Mouse (Mus musculus): ENCODE data around the gene Fgf15. TPM values are rescaled to one million over a fixed set of nuclear protein-coding genes. Genes with fewer than 3 reads are reported as not detected.

Fgf15 gene
- polyA plus RNA-seq, 1 experiment from 2014 or later, result 69.9 TPM

GRCm38 (mm10) chr7:144935563-144935962 lies 39.2 kb downstream of the Fgf15 start:
- Histone ChIP-seq H3K4me3 (replicated peaks) (no peak overlapping the region), H3K36me3 (replicated peaks) (peaks cover 61% of the 10 kb centered on the region), H3K9me3 (no peaks in the 10 kb centered on the region), H3K27me3 (peaks cover 10% of the 10 kb centered on the region; the same call in 1 of the 2 replicates), H3K4me1 (peaks cover 44% of the 10 kb centered on the region), H3K4me2 (no peak overlapping the region), H3K9ac (no peak overlapping the region), H3K27ac (0 out of 2 replicates have a peak overlapping the region, but pooled peaks have one; percentile 25)
- no peak for ATAC-seq (ENCODE audit: low FRiP score)
- WGBS, result 57% methylated on average over 5 of the region's 5 CpGs

DNA sequence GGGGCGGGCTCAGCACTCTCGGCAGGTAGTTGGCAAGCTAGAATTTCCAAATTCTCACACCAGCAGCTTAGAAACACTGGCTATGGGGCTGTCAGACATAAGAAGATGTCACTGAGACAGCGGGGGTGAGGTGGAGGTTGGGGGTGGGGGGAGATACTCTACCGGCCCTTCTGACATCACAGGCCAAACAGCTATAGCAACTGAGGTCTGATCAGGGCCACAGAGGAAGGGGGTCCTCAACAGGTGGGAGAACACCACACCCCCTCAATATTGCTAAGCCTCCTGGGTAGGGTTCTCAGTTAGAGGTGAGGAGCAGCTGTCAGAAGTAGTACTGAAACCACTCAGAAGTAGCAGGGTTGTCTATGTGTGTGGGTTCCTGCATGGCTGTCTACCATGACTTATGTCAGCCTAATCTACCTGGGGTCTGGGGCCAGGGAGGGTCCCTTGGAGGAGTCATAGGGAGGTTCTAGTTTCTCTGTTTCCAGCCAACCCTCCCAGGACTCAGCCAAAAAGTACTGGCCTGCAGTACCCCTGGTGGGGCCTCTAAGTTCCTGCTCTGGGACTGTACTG lies 40.1 kb downstream of the Fgf15 start:
- Histone ChIP-seq H3K27me3 (peaks cover 10% of the 10 kb centered on the region; the same call in 1 of the 2 replicates), H3K36me3 (replicated peaks) (peaks cover 58% of the 10 kb centered on the region), H3K27ac (no peak overlapping the region), H3K4me3 (replicated peaks) (no peak overlapping the region), H3K4me2 (peak overlapping the region; percentile 96; the same call in 1 of the 2 replicates), H3K9me3 (no peaks in the 10 kb centered on the region), H3K4me1 (peaks cover 51% of the 10 kb centered on the region), H3K9ac (peak overlapping the region; percentile 49; the same call in 1 of the 2 replicates)
- WGBS, result 88% methylated on average over 4 of the region's 4 CpGs
- ATAC-seq (ENCODE audit: low FRiP score), result no peak

DNA sequence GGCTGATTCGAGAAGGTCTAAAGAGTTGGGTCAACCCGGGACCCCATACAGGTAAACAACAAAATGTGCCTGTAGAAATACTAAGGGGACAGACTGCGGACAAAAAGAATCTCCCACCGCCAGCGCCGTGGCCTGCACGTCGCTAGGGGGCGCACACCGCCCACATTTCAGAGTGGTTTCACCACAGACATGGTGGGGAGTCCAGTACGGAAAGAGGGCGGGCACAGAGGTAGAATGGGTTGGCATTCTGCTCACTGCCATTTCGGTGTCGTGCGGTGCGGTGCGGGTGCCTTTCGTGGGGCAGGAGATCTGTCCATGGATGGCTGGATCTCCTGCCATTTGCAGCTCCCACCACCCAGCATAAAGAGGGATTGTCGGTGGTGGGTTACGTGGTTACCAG lies 41.2 kb downstream of the Fgf15 start:
- H3K9ac ChIP-seq, result peak overlapping the region; percentile 90
- peak; percentile 39 for ATAC-seq (ENCODE audit: low FRiP score)
- no peaks in the 10 kb centered on the region for H3K9me3 ChIP-seq
- H3K4me2 ChIP-seq, result peak overlapping the region; percentile 96
- H3K4me1 ChIP-seq, result peaks cover 59% of the 10 kb centered on the region
- WGBS, result 1% methylated on average over 20 of the region's 20 CpGs
- peaks cover 49% of the 10 kb centered on the region for H3K36me3 ChIP-seq (replicated peaks)
- peak overlapping the region; percentile 96 for H3K27ac ChIP-seq
- peaks cover 16% of the 10 kb centered on the region for H3K27me3 ChIP-seq
- H3K4me3 ChIP-seq (replicated peaks), result peak overlapping the region; percentile 69

DNA sequence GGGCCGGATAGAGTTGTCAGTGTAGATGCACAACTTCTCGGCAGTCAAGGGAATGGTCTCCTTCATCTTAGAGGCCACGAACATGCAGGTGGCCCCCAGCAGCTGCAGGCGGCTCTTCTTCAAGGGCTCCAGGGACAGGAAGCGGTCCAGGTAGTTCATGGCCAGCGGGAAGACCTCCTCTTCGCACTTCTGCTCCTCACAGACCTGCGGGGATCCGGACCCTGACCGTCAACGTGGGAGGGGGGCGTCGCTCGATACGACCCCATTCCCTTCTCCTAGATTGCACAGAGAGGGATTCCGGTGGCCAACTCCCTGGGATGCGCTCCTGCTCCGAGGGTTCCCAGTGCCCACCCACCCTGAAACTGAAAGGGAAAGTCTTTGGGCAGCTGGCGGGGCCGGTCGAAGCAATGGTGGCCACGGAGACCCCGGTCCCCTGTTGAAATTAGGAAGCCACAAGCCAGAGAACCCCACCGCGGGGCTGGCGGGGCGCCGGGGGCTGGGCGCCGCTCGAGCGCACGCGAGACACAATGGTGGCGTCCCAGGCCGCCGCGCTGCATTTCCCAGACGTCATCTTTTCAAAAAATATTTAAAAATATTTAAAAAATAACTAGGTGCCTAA lies 41.7 kb downstream of the Fgf15 start:
- H3K36me3 ChIP-seq (replicated peaks), result peaks cover 44% of the 10 kb centered on the region
- no peak for ATAC-seq (ENCODE audit: low FRiP score)

GRCm38 (mm10) chr7:144938661-144939343 lies 42.5 kb downstream of the Fgf15 start:
- peak overlapping the region; percentile 96 for H3K27ac ChIP-seq
- peak overlapping the region; percentile 90 for H3K9ac ChIP-seq
- ATAC-seq (ENCODE audit: low FRiP score), result no peak
- peak overlapping the region; percentile 69 for H3K4me3 ChIP-seq (replicated peaks)
- H3K4me2 ChIP-seq, result peak overlapping the region; percentile 96
- H3K9me3 ChIP-seq, result no peaks in the 10 kb centered on the region
- H3K36me3 ChIP-seq (replicated peaks), result peaks cover 36% of the 10 kb centered on the region
- H3K4me1 ChIP-seq, result peaks cover 71% of the 10 kb centered on the region
- H3K27me3 ChIP-seq, result peaks cover 27% of the 10 kb centered on the region
- 1% methylated on average over 32 of the region's 32 CpGs for WGBS

More for the DNA sequence above, 41.7 kb downstream of the Fgf15 start:
- Histone ChIP-seq H3K4me3 (replicated peaks) (peak overlapping the region; percentile 69), H3K27ac (peak overlapping the region; percentile 96), H3K27me3 (peaks cover 21% of the 10 kb centered on the region), H3K4me1 (peaks cover 65% of the 10 kb centered on the region), H3K9ac (peak overlapping the region; percentile 90), H3K4me2 (peak overlapping the region; percentile 96), H3K9me3 (no peaks in the 10 kb centered on the region)
- WGBS, result under 1% methylated on average over 38 of the region's 39 CpGs

- H3K9ac ChIP-seq, result peak within 1 kb of the TSS; percentile 90
- under 1% methylated on average over 43 of the region's 45 CpGs for WGBS
- peaks cover 29% of the 10 kb centered on the region for H3K36me3 ChIP-seq (replicated peaks)
- H3K9me3 ChIP-seq, result no peaks in the 10 kb centered on the region
- H3K4me2 ChIP-seq, result peak within 1 kb of the TSS; percentile 96
- H3K4me3 ChIP-seq (replicated peaks), result peak within 1 kb of the TSS; percentile 69
- H3K4me1 ChIP-seq, result peaks cover 71% of the 10 kb centered on the region
- H3K27ac ChIP-seq, result peak within 1 kb of the TSS; percentile 96
- peaks cover 32% of the 10 kb centered on the region for H3K27me3 ChIP-seq
- ATAC-seq (ENCODE audit: low FRiP score), result peak; percentile 53
Observed at GRCm38 (mm10) chr7:144939344-144940002, 43.1 kb downstream of the Fgf15 start, which contains the start of gene Ccnd1. Ccnd1 (minus strand) TSS chr7:144939925.

DNA sequence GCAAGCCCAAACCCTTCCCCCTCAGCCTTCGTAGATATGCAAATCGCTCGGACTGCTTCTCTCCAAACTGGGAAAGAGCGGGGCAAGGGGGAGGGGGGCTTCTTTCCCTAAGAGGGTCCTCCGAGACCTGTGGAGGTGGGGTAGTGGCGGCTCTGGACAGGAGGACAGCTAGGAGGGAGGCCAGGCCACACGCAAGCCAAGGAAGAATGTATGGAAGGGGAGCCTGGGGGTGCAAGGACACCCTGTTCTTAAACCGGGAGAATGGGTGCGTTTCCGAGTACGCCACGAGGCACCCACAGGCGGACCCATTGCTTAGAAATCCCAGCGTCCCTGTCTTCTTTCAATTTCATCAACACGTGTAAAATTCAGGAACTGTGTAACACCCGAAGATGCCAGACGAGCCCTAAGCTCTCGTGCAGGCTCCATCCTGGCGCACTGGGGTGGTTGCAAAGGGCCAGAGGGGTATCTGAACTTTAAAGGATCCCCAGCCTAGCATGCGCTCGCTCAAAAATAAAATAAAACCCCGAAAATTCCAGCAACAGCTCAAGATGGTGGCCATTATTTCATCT lies 43.8 kb downstream of the Fgf15 start:
- peak; percentile 49 for ATAC-seq (ENCODE audit: low FRiP score)
- peaks cover 23% of the 10 kb centered on the region for H3K36me3 ChIP-seq (replicated peaks)
- under 1% methylated on average over 22 of the region's 22 CpGs for WGBS
- peak overlapping the region; percentile 69 for H3K4me3 ChIP-seq (replicated peaks)
- peaks cover 71% of the 10 kb centered on the region for H3K4me1 ChIP-seq
- peak overlapping the region; percentile 96 for H3K4me2 ChIP-seq
- H3K9ac ChIP-seq, result peak overlapping the region; percentile 90
- peaks cover 32% of the 10 kb centered on the region for H3K27me3 ChIP-seq
- peak overlapping the region; percentile 96 for H3K27ac ChIP-seq
- H3K9me3 ChIP-seq, result no peaks in the 10 kb centered on the region

DNA sequence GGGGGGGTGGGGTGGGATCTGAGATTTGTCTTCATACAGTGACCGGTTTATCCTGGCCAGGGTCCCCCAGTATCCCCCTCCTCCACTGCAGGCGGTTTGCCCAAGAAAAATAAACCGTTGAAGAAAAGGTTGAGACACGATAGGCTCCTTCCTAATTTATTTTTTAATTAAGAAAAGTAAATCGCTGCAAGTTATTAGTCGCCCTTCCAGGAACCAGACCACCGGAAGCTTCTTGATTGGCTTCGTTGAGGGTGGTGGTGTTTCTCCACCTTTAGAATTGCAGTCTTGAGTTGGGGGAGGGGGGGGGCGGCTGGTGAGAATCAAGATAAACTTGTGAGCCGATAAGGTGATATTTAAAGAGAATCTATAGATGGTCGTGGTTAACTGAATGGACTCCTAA lies 44.3 kb downstream of the Fgf15 start:
- peak overlapping the region; percentile 90 for H3K9ac ChIP-seq
- H3K36me3 ChIP-seq (replicated peaks), result peaks cover 18% of the 10 kb centered on the region
- H3K9me3 ChIP-seq, result no peaks in the 10 kb centered on the region
- peak overlapping the region; percentile 69 for H3K4me3 ChIP-seq (replicated peaks)
- peak overlapping the region; percentile 96 for H3K27ac ChIP-seq
- ATAC-seq (ENCODE audit: low FRiP score), result no peak
- under 1% methylated on average over 11 of the region's 11 CpGs for WGBS
- peak overlapping the region; percentile 96 for H3K4me2 ChIP-seq
- H3K27me3 ChIP-seq, result peaks cover 32% of the 10 kb centered on the region
- peaks cover 67% of the 10 kb centered on the region for H3K4me1 ChIP-seq

DNA sequence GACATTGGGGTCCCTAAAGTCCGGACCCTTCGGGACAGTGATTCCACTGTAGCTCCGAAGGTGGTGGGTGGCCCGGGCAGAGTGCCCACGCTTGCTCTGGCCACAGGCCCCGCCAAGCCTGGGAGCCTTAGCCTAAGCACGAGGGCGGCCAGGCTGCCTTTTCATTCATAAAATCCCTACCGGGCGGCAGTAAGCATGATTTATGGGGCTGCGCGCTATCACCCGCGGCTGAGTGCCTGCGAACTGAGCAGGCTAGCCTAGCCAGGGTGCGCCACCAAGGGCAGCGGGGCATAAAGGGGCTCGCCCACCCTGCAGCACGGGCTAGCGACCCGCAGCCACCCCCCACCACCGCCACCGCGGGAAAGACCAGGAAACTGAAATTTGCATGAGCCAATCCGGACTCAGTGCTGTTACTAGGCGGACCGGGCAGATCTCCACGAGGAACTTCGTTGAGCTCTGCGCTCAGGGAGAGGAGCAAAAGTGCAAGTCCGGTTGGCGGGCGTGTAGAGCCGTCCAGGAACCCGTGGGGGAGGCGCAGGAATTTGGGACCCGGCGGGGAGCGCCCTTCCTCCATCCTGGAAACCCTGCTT lies 45.0 kb downstream of the Fgf15 start:
- Histone ChIP-seq H3K4me3 (replicated peaks) (peak overlapping the region; percentile 69), H3K27ac (peak overlapping the region; percentile 96), H3K4me2 (peak overlapping the region; percentile 96), H3K9ac (peak overlapping the region; percentile 62), H3K36me3 (replicated peaks) (peaks cover 10% of the 10 kb centered on the region), H3K27me3 (peaks cover 32% of the 10 kb centered on the region), H3K4me1 (peaks cover 60% of the 10 kb centered on the region), H3K9me3 (no peaks in the 10 kb centered on the region)
- WGBS, result under 1% methylated on average over 39 of the region's 39 CpGs
- peak; percentile 64 for ATAC-seq (ENCODE audit: low FRiP score)

- H3K4me2 ChIP-seq, result peak overlapping the region; percentile 96
- under 1% methylated on average over 35 of the region's 35 CpGs for WGBS
- H3K9ac ChIP-seq, result peak overlapping the region; percentile 44
- peaks cover 2% of the 10 kb centered on the region for H3K36me3 ChIP-seq (replicated peaks)
- peak overlapping the region; percentile 69 for H3K4me3 ChIP-seq (replicated peaks)
- peaks cover 51% of the 10 kb centered on the region for H3K4me1 ChIP-seq
- H3K27ac ChIP-seq, result peak overlapping the region; percentile 96
- ATAC-seq (ENCODE audit: low FRiP score), result no peak
- H3K27me3 ChIP-seq, result peaks cover 32% of the 10 kb centered on the region
- no peaks in the 10 kb centered on the region for H3K9me3 ChIP-seq
Observed at GRCm38 (mm10) chr7:144942071-144942743, 45.9 kb downstream of the Fgf15 start.

DNA sequence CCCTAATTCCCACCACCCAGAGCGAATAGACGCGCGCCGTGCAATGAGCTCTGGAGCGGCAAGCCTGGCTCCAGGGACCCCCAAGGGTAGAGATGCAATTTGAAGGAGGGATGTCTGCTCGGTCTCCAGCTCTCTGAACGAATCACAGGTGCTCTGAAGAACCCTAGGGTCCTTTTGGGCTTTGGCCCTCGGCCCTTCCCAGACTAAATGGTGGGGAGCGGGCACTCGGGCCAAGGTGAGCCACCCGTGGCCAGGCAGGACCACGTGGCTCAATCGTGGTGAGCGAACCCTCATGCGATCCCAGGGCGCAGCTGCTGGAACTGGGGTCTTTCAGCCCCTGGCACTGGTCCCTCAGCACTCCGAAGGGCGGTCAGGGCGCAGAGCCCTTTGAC lies 46.4 kb downstream of the Fgf15 start:
- peak overlapping the region; percentile 44 for H3K9ac ChIP-seq
- peaks cover 32% of the 10 kb centered on the region for H3K27me3 ChIP-seq
- peak overlapping the region; percentile 69 for H3K4me3 ChIP-seq (replicated peaks)
- peak overlapping the region; percentile 96 for H3K4me2 ChIP-seq
- peak overlapping the region; percentile 96; the same call in 1 of the 2 replicates for H3K27ac ChIP-seq
- peaks cover 50% of the 10 kb centered on the region for H3K4me1 ChIP-seq
- ATAC-seq (ENCODE audit: low FRiP score), result no peak
- H3K36me3 ChIP-seq (replicated peaks), result no peaks in the 10 kb centered on the region
- no peaks in the 10 kb centered on the region for H3K9me3 ChIP-seq
- under 1% methylated on average over 20 of the region's 20 CpGs for WGBS

Measured in forebrain, embryonic 12.5 days (tissue).